Mouse (Mus musculus): ENCODE results near the gene 1700088E04Rik.
A peak's percentile ranks its signal among the peaks of the same experiment; 100 is the strongest.

1700088E04Rik gene

DNA sequence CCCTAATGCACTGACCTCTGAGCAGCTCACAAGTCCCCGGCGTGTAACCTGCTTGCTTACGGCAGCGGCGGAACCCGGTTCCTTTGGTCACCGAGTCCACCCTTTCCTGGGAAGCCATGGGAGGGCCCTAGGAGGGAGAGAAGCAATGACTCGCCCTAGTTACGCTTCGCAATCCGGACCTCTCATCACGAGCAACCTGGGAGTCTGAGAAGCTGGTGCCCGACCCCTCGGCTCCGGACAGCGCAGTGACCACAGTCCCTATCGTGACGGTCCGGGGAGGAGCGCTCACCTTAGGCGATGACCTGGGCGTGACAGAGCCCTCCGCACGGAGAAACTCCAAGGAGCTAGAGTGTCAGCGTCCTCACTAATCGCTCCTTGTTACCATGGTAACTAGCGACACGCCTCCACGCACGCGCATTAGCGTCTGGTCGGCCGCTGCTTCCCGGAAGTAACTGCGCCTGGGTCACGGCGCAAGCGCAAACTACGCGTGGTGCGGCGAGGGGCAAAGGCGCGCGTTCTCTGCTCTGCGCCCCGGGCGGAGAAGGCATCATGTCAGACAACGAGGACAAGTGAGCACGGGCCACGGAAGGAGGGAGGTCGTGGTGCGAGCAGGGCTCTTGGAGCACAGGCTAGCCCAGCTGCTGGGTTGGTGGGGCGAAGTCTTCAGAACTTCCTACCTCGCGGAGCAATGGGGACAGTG lies at the start of gene 1700088E04Rik, which contains the start of gene Polr2f:
1700088E04Rik (minus strand) TSS at position 388 of the 700 bp plus-strand sequence.
Polr2f (plus strand) TSS at position 144 of the 700 bp plus-strand sequence.
- peak; percentile 94 for DNase-seq (ENCODE audit: low spot score)

DNA sequence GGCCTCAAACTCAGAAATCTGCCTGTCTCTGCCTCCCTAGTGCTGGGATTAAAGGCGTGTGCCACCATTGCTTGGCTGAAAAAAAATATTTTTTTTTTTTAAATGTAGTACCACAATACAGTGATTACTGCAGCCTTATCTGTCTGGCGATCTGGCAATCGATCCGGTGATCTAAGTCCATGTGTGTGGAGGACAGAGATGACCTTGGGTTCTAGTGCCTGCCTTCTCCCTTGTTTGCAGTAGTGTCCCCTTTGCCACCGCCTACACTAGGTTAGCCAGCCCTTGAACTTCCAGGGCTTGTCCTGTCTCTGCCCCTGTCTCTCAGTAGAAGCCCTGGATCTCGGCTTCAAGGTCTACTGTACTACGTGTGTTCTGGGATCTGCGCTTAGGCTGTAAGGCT lies 46.8 kb upstream of the 1700088E04Rik start:
- no peak for DNase-seq (ENCODE audit: low spot score)

DNA sequence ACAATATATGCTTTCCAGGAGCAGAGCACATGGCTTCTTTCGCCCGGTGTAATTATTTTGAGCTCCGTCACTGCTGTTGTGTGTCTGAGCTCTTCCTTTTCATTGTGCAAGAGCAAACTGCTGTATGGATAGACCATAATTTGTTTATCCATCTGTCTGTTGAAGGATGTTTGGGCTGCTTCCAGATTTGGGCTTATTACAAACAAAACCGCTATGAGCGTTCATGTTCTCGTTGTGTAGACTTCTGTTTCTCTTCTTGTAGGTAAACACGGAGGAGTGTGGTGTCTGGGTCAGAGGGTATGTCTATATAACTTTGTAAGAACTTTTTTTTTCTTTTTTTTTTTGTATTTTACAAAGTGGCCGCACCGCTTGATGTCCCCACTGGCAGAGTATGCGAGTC lies 44.2 kb upstream of the 1700088E04Rik start:
- no peak for DNase-seq (ENCODE audit: low spot score)

DNA sequence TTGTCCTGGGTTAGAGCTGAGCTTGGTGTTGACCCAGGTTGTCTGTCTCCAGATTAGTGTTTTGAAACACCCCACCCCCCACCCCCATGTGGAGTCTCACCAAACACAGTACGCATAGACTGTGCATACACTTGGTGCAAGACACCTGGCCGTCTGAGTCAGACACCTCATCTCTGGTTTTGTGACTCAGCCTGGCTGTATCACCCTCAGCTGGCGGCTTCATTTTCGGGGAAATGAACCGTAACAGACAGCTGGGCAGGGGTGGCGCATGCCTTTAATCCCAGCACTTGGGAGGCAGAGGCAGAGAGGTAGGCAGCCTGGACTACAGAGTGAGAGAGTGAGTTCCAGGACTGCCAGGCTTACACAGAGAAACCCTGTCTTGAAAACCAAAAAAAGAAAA lies 35.9 kb upstream of the 1700088E04Rik start:
- DNase-seq (ENCODE audit: low spot score) = no peak

DNA sequence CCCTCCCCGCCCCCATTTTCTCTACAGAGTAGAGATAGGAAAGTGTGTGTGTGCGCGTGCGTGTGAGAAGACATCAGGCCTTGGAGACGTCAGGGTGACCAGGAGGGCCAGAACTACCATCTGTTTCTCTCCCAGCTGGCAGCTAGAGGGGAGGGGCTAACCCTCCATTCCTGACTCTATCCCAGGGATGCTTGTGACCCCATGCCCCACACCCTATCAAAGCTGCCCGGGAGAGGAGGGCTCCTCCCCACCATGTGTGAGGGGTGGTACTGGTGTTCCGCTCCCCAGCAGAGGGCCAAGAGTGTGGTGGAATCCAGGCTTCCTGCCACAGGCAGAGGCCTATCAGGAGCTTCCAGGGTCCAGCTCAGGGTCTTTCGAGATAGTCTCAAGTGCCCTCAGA lies 25.7 kb upstream of the 1700088E04Rik start:
- DNase-seq (ENCODE audit: low spot score) = no peak

DNA sequence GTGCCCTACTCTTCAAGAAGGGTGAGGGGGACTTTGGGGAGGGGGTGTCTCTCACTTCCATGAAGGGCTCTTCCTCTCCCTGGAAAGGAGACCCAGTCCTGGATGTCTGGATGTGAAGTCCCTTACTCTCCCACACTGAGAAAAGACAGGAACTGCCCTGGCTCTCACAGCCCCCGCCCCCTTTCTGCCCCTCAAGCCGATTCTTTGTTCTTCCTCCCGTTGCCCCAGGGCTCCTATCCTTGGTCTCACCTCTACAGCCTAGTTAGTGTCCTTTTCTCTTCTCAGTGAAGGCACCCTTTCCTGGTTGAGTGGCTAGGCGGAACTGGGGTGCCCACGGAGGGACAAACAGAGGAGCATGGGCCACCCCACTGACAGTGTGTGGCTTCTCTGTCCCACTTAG lies 24.1 kb upstream of the 1700088E04Rik start, which contains the start of gene Sox10:
Sox10 (minus strand) TSS at position 101 of the 400 bp plus-strand sequence.
- no peak for DNase-seq (ENCODE audit: low spot score)

DNA sequence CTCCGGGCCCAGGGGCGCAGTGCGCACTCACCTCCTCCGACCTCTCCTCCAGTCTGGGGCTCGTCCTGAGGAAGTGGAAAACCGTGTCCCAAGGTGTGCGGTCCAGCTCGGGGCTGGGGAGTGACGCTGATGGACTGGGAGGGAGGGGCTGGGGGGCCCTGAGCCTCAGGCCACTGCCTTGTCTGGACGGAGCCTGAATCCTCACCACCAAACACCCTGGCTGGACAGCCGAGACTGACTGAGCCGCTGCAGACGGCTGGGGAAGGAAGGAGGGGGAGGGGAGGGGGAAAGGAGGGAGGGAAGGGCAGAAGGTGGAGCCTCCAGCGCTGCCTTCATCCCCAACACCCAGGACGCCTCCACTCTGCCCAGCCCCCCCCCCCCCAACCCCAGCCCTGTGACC lies 23.2 kb upstream of the 1700088E04Rik start:
- DNase-seq (ENCODE audit: low spot score) = no peak

DNA sequence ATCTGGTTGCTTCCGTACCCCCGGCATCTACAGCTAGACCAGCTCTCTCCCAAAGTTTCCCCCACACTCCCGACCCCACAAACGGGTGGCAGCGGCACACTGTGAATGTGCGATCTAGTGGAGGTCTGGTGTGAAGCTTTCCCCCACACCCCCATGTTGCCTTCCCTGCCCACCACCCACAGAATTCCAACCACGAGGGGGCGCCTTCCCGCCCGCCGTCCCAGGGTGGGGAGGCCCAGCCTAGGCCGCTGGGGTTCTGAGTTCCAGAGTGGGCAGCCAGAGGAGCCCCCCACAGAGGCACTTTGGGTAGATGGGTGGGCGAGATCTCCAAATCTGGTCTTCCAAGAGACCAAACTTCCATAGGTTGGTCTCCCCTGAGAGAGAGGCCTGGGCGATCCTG lies 21.8 kb upstream of the 1700088E04Rik start:
- no peak for DNase-seq (ENCODE audit: low spot score)

DNA sequence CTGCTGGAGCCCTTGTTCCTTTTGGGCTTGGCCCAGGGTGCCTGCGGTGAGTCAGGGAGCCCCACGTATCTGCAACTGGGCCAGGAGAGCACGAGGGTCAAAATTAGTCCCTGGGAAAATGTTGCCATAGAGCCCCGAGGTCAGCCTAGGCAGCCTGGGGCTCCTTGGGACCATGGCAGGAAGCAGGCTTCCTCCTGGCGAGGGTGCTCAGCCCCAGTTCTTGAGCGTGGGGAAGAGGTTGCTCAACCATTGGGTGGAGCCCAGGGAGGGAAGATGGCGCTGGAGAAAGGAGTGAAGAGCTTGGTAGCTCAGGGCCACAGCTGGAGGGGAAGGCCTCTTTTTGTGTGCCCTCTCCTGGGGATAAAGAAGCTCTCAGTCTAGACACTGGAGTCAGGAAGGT lies 21.2 kb upstream of the 1700088E04Rik start:
- DNase-seq (ENCODE audit: low spot score) = no peak

DNA sequence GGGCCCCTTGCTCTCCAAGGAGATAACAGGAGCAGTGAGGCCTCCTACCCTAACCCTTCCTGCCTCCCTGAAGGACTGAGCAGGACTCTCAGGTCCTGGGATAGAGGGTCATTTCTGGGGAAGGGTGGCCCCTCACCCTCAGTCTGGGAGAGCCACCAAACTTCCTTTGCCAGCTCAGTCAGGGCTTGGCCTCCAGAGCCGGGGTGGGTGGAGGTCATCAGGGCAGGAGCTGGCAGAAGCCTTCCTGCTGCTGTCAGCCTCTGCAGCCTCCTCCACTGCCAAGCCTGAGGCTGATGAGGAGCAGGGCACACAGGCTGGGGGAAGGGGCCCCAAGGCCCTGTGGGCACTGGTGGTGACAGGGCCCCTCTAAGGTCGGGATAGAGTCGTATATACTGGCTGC lies 14.5 kb upstream of the 1700088E04Rik start:
- no peak for DNase-seq (ENCODE audit: low spot score)

DNA sequence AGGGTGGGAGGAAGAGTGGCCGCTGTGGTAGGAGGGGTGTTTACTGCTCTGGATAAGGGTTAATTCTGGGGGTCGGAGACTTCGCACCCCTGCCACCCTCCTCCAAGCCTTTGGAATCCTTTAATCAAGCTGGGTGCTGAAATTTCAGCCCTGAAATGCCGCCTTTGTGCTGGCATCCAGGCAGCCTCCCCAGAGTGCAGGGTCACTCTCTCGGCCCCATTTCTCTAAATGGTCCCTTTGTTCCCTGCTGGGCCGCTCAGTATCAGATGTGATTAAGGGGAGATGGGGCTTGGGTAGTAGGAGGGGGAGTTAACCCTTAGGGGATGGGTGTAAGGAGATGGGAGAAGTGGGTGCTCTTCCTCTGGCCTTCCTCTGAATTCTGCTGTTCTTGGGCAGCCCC lies 11.7 kb upstream of the 1700088E04Rik start:
- no peak for DNase-seq (ENCODE audit: low spot score)

DNA sequence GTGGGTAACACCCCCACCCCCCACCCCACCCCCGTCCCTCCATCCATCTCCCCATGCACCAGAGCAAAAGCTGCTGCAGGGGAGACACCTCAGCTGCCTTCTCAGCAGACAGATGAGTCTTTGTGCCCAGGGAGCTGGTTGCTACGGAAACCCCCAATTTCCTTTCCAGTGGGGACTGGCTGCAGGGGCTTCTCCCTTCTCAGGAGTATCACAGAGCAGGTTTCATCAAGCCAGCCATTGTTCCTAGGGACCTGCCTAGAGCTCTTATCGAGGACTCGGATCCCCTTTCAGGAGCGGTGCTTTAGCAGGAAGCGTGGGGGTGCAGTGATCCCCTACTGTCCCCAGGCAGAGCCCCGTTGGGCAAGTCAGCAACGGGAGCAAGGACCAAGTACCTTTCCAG lies 10.8 kb upstream of the 1700088E04Rik start:
- DNase-seq (ENCODE audit: low spot score) = no peak

DNA sequence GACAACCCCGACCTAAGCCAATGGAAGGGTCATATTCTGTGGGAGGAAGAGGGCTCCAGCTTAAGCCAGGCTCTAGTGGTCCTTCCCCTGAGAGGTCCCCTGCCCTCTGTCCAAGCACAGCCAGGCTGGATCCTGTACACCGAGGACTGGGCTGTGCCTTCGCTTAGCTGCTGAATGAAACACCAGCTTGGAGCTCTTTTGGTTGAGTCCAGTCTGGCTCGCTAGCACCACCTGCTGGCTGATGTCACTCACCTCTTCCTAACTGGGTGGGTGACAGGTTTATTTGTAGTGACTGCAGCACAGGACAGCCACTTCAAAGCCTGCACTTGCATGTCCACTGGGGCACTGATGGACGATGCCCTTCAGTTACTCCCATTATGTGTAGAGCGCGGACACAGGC lies 7.5 kb upstream of the 1700088E04Rik start:
- DNase-seq (ENCODE audit: low spot score) = peak; percentile 76

DNA sequence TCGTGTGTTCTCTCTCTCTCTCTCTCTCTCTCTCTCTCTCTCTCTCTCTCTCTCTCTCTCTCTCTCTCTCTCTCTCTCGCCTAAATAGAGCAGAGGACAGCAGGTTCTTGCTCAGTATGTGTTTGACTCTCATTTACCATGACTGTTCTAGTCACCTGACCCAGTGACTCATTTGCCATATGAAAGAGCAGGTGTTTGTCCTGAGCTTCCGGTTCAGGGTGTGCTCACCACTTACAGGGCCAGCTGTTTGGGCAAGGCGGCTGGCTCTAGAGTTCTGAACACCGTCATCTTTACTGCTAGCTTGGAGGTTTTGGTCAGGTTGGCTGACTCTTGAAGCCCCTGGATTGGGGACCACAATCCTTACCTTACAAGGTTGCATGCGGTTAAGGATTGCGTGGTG lies 4.5 kb upstream of the 1700088E04Rik start:
- DNase-seq (ENCODE audit: low spot score) = no peak

DNA sequence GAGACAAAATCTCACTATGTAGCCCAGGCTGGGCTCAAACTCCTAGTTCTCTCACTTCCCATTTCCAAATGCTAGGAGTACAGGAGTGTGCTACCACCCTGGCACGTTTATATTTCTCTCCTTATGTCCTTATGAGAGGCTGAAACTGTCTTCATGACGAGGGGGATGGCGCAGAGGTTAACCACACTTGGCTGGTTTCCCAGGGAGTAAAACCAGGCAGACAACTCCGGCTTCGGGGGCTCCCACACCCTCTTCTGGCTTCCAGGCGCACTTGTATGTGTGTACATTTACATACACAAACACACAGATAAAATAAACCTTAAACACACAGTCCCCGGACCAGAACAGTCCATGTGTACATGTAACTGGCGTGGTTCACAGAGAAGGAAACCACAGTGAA lies 3.0 kb upstream of the 1700088E04Rik start:
- DNase-seq (ENCODE audit: low spot score) = no peak

DNA sequence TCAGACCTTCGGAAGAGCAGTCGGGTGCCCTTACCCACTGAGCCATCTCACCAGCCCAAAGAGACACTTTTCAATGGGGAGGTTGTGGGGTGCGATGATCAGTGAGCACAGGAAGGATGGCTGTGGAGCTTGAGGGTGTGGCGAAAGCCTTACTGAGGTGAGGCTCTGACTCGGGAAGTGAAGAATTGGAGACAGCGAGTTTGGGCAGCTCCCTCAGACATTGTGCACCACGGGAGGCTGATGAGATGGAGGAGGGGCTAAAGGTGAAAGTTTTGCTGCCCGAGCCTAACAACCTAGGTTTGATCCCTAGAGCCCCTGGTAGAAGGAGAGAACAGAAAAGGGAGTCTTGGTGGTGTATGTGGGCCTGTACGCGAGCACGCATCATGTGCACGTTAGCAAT lies 2.3 kb upstream of the 1700088E04Rik start:
- DNase-seq (ENCODE audit: low spot score) = no peak

DNA sequence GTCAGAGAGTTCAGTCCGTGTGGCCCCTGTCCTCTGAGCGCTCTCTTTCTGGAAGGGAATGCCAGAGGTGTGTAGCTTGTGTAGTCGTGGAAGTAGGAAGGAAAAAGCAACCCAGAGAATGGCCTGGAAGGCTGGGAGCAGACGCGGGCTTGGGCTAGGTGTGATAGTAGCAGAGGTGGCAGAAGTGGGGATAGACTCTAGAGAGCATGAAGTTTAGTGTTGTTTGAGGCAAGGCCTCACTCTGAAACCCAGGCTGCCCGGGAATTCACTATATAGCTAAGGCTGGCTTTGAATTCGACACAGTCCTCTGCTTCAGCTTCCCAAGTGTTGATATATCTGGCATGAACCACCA lies 489 bp upstream of the 1700088E04Rik start:
- DNase-seq (ENCODE audit: low spot score) = no peak

DNA sequence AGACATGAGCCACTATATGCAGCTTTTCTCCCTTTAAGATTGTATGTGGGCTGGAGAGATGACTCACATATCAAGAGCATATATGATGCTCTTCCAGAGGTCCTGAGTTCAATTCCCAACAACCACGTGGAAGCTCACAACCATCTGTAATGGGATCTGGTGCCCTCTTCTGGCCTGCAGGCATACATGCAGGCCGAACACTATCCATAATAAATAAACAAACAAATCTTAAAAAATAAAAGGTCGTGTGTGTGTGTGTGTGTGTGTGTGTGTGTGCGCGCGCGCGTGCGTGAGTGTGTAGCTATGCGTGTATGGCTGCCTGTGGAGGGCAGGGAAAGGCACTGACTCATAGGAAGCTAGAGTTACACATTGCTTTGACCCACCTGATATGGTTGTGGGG lies 1.4 kb downstream of the 1700088E04Rik start:
- no peak for DNase-seq (ENCODE audit: low spot score)

DNA sequence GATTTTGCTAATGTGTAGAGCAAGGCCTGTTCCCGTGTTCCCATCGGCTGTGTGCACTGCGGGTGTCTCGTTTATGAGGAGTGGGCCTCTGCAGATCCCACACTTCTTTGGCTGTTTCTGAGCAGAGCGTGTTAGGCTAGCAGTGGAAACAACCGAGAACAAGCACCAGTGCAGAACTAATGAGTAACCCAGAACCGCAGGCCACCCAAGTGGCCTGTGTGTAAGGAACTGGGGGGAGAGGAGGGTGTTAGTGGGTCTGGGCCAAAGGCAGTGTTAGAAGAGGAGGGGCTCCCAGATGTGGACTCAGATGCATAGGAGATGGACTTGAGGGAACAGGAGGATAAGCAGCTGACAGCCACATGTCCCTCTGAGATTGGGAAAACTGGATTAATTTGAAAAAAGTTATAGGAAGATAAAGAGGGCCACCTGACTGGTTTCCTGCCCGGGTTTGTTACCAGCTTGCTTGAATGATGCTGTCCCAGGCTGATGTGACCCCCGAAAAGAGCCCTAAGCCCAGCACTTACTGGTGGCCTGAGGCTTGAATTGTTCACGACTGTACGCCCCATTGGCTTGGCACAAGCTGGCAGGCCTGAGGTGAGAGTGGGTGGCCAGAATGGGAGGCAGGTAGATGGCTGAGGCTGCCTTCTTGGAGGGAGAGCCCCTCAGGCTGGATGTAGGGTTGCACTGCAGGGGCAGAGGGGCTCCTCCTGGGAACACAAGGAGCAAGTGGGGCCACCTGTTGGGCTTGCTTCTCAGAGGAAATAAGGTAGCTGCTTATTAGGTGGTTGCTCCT lies 5.1 kb downstream of the 1700088E04Rik start:
- no peak for DNase-seq (ENCODE audit: low spot score)

DNA sequence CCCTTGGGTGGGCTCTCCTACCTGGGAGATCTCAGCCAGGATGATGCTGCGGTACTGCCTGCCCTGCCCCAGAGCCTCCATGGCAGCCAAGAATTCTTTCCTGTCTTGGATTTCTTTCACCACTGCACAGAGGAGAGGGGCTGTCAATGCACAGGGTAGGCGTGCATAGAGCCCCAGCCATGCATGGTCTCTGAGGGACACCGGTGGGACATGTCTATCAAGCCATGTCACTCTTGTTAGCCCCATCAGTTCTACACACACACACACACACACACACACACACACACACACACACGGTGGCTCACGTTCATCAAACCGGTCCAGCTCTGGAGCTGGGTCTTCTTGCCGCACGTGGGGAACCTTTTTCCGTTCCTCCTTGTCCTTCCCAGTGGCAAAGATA lies 5.7 kb downstream of the 1700088E04Rik start:
- DNase-seq (ENCODE audit: low spot score) = no peak

DNA sequence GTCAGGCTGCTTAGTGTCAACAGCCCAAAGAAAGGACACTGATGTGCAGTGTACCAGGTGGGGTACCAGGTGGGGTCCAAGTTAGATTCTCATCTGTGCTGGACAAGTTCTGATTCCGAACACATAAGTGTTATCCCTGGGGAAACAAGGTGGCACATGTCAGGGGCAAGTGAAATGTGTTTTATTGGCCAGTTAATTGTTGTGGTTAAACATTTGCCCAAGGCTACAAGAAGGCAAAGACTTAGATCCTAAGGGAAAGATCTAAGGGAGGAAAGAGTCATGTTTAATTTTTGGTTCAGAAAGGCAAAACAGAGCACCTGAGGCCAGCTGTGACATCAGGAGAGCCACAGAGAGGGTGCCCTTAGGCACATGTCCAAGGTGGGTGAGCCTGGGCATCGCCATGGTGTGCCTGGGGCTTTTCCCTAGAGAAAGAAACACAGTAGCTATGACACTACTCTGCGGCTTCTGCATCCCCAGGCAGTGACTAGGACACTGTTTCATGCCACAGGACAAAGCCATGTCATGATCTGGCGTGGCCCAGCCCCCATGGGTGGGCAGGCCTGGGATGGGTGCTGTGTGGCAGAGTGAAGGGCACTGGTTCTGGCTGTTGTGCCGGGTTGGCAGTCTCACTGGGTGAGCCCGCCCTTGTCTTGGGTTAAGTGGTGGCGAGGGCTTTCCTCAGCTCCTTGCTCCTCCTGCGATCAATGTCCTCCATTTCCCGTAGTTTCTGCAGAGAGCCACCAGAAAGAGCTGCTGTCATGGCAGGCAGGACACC lies 6.4 kb downstream of the 1700088E04Rik start:
- no peak for DNase-seq (ENCODE audit: low spot score)

DNA sequence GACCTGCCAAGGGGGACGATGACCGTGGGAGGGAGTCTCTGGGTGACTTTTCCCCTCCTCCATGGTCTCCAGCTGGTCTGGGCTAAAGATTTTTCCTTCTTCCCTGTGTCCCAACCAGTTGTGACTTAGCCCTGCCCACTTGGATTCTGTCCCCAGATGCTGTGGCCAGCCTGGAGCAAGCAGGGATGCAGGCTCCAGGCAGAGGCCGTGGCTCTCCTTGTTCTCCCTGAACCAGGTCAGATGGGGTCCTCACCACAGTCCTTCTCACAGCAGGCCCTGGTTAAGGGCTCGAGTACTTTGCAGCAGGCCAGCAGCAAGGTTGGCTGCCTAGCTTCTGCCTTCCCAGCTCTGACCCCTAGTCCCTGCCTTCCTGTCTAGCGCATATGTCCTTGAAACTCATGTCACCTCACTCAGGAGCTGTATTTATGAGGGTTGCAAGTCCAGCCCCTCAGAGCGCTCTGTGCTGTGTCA lies 7.8 kb downstream of the 1700088E04Rik start:
- no peak for DNase-seq (ENCODE audit: low spot score)

DNA sequence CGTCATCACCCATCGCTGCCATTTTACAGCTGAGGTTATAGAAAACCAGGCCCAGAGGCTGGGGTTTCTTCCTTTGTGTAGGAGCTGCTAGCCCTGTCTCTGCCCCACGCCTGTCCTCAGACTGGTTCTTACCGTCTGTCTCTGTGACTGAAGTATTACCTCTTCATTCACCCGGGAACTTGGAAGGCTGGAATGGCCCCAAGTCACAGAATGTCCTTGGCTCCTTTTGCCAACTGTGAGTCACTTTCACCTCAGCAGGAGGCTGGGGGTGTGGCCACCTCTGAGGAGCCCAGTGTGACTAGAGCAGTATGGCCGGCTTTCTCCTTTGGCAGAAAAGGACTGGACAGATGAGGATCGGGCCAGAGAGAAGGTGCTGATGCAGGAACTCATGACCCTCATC lies 9.6 kb downstream of the 1700088E04Rik start:
- DNase-seq (ENCODE audit: low spot score) = no peak

All from ovary, postnatal 10 days (tissue).